Mouse (Mus musculus): ENCODE data around the gene Focad. TPM values are rescaled to one million over a fixed set of nuclear protein-coding genes. Genes with fewer than 3 reads are reported as not detected.

Focad gene
- polyA plus RNA-seq, 1 experiment = 22.5 TPM

DNA sequence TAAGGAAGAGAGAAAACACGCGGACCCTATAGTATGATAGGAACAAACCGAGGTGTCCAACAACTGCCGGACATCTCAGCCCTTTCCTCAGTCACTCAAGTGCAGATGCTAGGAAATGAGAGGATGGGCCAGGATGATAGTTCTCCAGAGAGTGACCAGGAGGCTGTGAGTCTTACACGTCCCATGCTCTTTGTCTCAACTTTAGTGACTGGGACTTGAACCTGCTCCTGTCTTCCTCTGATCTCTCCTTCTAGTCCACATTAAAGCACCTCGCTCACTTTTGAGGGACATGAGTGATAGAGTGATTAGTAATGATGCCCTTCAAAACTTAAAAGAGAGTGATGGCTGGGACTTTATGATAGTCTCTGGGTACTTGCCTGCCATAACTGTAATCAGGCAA lies 114.2 kb downstream of the Focad start:
- Histone ChIP-seq H3K9me3 (replicated peaks; ENCODE audit: control insufficient read depth, insufficient read depth, low read length, poor library complexity, severe bottlenecking) (no peaks in the 10 kb centered on the region), H3K9ac (ENCODE audit: low read depth, poor library complexity, severe bottlenecking) (no peak overlapping the region), H3K4me3 (ENCODE audit: low read depth, low read length) (no peak overlapping the region), H3K36me3 (ENCODE audit: control insufficient read depth, insufficient read depth, low read length, poor library complexity, severe bottlenecking) (no peaks in the 10 kb centered on the region), H3K4me1 (ENCODE audit: control insufficient read depth, insufficient read depth, low read length) (no peaks in the 10 kb centered on the region), H3K27me3 (ENCODE audit: control insufficient read depth, insufficient read depth, low read length, poor library complexity, severe bottlenecking) (no peaks in the 10 kb centered on the region), H3K27ac (ENCODE audit: insufficient read depth, low read length) (no peak overlapping the region)
- TF ChIP-seq CTCF (IDR thresholded peaks at IDR 0.05; ENCODE audit: low read depth, low read length) = no peak
- TF ChIP-seq EP300 (IDR thresholded peaks at IDR 0.05; ENCODE audit: insufficient read depth, low read depth, low read length) = no peak
- TF ChIP-seq POLR2A (IDR thresholded peaks at IDR 0.05; ENCODE audit: insufficient read depth, low read length) = no peak

GRCm38 (mm10) chr4:88209351-88209814 lies 115.0 kb downstream of the Focad start:
- Histone ChIP-seq H3K27ac (ENCODE audit: insufficient read depth, low read length) (no peak overlapping the region), H3K27me3 (ENCODE audit: control insufficient read depth, insufficient read depth, low read length, poor library complexity, severe bottlenecking) (no peaks in the 10 kb centered on the region), H3K9ac (ENCODE audit: low read depth, poor library complexity, severe bottlenecking) (no peak overlapping the region), H3K4me3 (ENCODE audit: low read depth, low read length) (no peak overlapping the region), H3K9me3 (replicated peaks; ENCODE audit: control insufficient read depth, insufficient read depth, low read length, poor library complexity, severe bottlenecking) (no peaks in the 10 kb centered on the region), H3K36me3 (ENCODE audit: control insufficient read depth, insufficient read depth, low read length, poor library complexity, severe bottlenecking) (no peaks in the 10 kb centered on the region), H3K4me1 (ENCODE audit: control insufficient read depth, insufficient read depth, low read length) (no peaks in the 10 kb centered on the region)
- TF ChIP-seq POLR2A (IDR thresholded peaks at IDR 0.05; ENCODE audit: insufficient read depth, low read length) (no peak), EP300 (IDR thresholded peaks at IDR 0.05; ENCODE audit: insufficient read depth, low read depth, low read length) (no peak), CTCF (IDR thresholded peaks at IDR 0.05; ENCODE audit: low read depth, low read length) (no peak)

GRCm38 (mm10) chr4:88210602-88211001 lies 116.2 kb downstream of the Focad start:
- H3K36me3 ChIP-seq (ENCODE audit: control insufficient read depth, insufficient read depth, low read length, poor library complexity, severe bottlenecking) = no peaks in the 10 kb centered on the region
- no peaks in the 10 kb centered on the region for H3K27me3 ChIP-seq (ENCODE audit: control insufficient read depth, insufficient read depth, low read length, poor library complexity, severe bottlenecking)
- no peaks in the 10 kb centered on the region for H3K9me3 ChIP-seq (replicated peaks; ENCODE audit: control insufficient read depth, insufficient read depth, low read length, poor library complexity, severe bottlenecking)
- TF ChIP-seq CTCF (IDR thresholded peaks at IDR 0.05; ENCODE audit: low read depth, low read length) (no peak), POLR2A (IDR thresholded peaks at IDR 0.05; ENCODE audit: insufficient read depth, low read length) (no peak), EP300 (IDR thresholded peaks at IDR 0.05; ENCODE audit: insufficient read depth, low read depth, low read length) (no peak)
- no peak overlapping the region for H3K27ac ChIP-seq (ENCODE audit: insufficient read depth, low read length)
- H3K4me1 ChIP-seq (ENCODE audit: control insufficient read depth, insufficient read depth, low read length) = no peaks in the 10 kb centered on the region
- no peak overlapping the region for H3K4me3 ChIP-seq (ENCODE audit: low read depth, low read length)
- H3K9ac ChIP-seq (ENCODE audit: low read depth, poor library complexity, severe bottlenecking) = no peak overlapping the region

- Histone ChIP-seq H3K36me3 (ENCODE audit: control insufficient read depth, insufficient read depth, low read length, poor library complexity, severe bottlenecking) (no peaks in the 10 kb centered on the region), H3K27ac (ENCODE audit: insufficient read depth, low read length) (no peak overlapping the region), H3K4me1 (ENCODE audit: control insufficient read depth, insufficient read depth, low read length) (no peaks in the 10 kb centered on the region), H3K27me3 (ENCODE audit: control insufficient read depth, insufficient read depth, low read length, poor library complexity, severe bottlenecking) (no peaks in the 10 kb centered on the region), H3K9me3 (replicated peaks; ENCODE audit: control insufficient read depth, insufficient read depth, low read length, poor library complexity, severe bottlenecking) (no peaks in the 10 kb centered on the region), H3K9ac (ENCODE audit: low read depth, poor library complexity, severe bottlenecking) (no peak overlapping the region), H3K4me3 (ENCODE audit: low read depth, low read length) (no peak overlapping the region)
- TF ChIP-seq POLR2A (IDR thresholded peaks at IDR 0.05; ENCODE audit: insufficient read depth, low read length) (no peak), CTCF (IDR thresholded peaks at IDR 0.05; ENCODE audit: low read depth, low read length) (no peak), EP300 (IDR thresholded peaks at IDR 0.05; ENCODE audit: insufficient read depth, low read depth, low read length) (no peak)
Observed at GRCm38 (mm10) chr4:88211200-88211885, 116.9 kb downstream of the Focad start.

DNA sequence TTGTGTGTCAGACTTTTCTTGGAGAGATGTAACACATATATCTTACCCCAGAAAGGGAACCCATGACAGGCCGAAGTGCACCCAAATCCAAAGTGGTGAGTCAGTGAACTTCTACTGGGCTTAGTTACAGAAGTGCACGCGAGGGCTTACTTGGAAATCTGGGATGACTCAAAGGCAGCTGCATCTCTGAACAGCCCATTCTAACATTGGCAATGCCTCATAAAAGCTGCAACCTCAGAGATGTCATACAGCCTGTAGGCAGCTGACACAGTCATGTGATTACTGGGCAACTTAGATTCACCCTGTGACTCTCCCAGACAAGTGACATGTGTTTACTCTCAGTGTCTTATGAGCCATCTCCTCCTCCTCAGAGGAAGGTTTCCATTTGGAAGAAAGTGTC lies 119.5 kb downstream of the Focad start:
- Histone ChIP-seq H3K9ac (ENCODE audit: low read depth, poor library complexity, severe bottlenecking) (no peak overlapping the region), H3K27me3 (ENCODE audit: control insufficient read depth, insufficient read depth, low read length, poor library complexity, severe bottlenecking) (no peaks in the 10 kb centered on the region), H3K4me3 (ENCODE audit: low read depth, low read length) (no peak overlapping the region), H3K36me3 (ENCODE audit: control insufficient read depth, insufficient read depth, low read length, poor library complexity, severe bottlenecking) (no peaks in the 10 kb centered on the region), H3K9me3 (replicated peaks; ENCODE audit: control insufficient read depth, insufficient read depth, low read length, poor library complexity, severe bottlenecking) (no peaks in the 10 kb centered on the region), H3K27ac (ENCODE audit: insufficient read depth, low read length) (no peak overlapping the region), H3K4me1 (ENCODE audit: control insufficient read depth, insufficient read depth, low read length) (no peaks in the 10 kb centered on the region)
- TF ChIP-seq CTCF (IDR thresholded peaks at IDR 0.05; ENCODE audit: low read depth, low read length) (no peak), POLR2A (IDR thresholded peaks at IDR 0.05; ENCODE audit: insufficient read depth, low read length) (no peak), EP300 (IDR thresholded peaks at IDR 0.05; ENCODE audit: insufficient read depth, low read depth, low read length) (no peak)

GRCm38 (mm10) chr4:88218286-88218685 lies 123.9 kb downstream of the Focad start:
- Histone ChIP-seq H3K9me3 (replicated peaks; ENCODE audit: control insufficient read depth, insufficient read depth, low read length, poor library complexity, severe bottlenecking) (no peaks in the 10 kb centered on the region), H3K4me1 (ENCODE audit: control insufficient read depth, insufficient read depth, low read length) (no peaks in the 10 kb centered on the region), H3K36me3 (ENCODE audit: control insufficient read depth, insufficient read depth, low read length, poor library complexity, severe bottlenecking) (no peaks in the 10 kb centered on the region), H3K27me3 (ENCODE audit: control insufficient read depth, insufficient read depth, low read length, poor library complexity, severe bottlenecking) (no peaks in the 10 kb centered on the region), H3K27ac (ENCODE audit: insufficient read depth, low read length) (no peak overlapping the region), H3K9ac (ENCODE audit: low read depth, poor library complexity, severe bottlenecking) (no peak overlapping the region), H3K4me3 (ENCODE audit: low read depth, low read length) (no peak overlapping the region)
- TF ChIP-seq EP300 (IDR thresholded peaks at IDR 0.05; ENCODE audit: insufficient read depth, low read depth, low read length) (no peak), POLR2A (IDR thresholded peaks at IDR 0.05; ENCODE audit: insufficient read depth, low read length) (no peak), CTCF (IDR thresholded peaks at IDR 0.05; ENCODE audit: low read depth, low read length) (no peak)

Data from ES-Bruce4 (cell line).